Mouse (Mus musculus) c-Kit-positive CD71-positive TER-119-negative erythroid progenitor cells, embryonic 14.5 days (primary cell): ENCODE measurements around the gene Olfr1055.
"Not testable (repeated sequence)": the region's sequence is repeated elsewhere in the genome, so short reads cannot be mapped to it uniquely, and the experiment has no call there.

ENCODE experiments used
- DNase-seq: peaks from one replicate; pipeline ENCODE4 v3.0.0-alpha.2; 2013; ENCODE audit warnings: low read depth

Olfr1055 gene

GRCm38 (mm10) chr2:86350184-86350583 is at the start of gene Olfr1055:
Gene Olfr1055, minus strand, starts transcription at chr2:86350284.
- no peak for DNase-seq

DNA sequence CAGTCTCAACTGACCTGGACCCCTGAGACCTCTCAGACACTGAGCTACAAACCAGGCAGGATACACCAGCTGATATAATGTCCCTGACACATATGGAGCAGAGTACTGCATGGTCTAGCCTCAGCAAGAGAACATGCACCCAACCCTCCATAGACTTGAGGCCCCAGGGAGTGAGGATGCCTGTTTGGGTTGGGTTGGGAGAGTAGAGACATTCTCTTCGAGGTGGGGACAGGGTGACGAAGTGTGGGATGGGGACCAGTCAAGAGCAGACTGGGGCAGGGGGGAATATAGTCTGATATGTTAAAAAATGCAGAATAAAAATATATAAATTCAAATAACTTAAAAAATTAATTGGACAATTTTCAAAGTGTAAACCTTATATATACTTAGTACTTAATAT is 45.0 kb upstream of the Olfr1055 start:
- no peak for DNase-seq

- not testable (repeated sequence) for DNase-seq
Observed at GRCm38 (mm10) chr2:86388461-86388860, 38.4 kb upstream of the Olfr1055 start, which contains the start of gene Olfr1058. Gene Olfr1058, minus strand, starts transcription at chr2:86388561.

GRCm38 (mm10) chr2:86378293-86378692 is 28.2 kb upstream of the Olfr1055 start, which contains the start of gene Olfr1057:
Gene Olfr1057, minus strand, starts transcription at chr2:86378393.
- DNase-seq, result no peak

DNA sequence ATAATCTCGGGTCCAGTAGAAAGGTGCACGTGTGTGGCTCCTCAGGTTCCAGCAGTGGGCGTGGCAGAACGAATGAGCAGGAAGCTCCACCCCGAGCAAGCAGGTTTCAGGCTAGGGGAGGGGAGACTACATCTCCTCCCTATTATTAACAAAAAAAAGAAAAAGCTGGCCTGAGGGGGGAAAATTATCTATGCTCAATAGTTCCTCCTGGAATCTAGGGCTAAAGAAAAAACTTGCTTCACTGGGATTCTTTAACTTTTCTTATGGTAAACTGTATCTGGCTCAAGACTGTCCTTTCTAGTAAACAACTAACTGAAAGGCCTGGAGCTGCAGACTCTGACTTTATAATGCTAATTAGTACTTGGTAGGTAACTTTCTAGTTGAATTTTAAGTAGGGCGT is 16.3 kb upstream of the Olfr1055 start:
- DNase-seq, result not testable (repeated sequence)

GRCm38 (mm10) chr2:86362369-86362768 is 12.3 kb upstream of the Olfr1055 start, which contains the start of gene Olfr1056:
Gene Olfr1056, minus strand, starts transcription at chr2:86362469.
- no peak for DNase-seq

GRCm38 (mm10) chr2:86351751-86352150 is 1.7 kb upstream of the Olfr1055 start:
- DNase-seq, result not testable (repeated sequence)

GRCm38 (mm10) chr2:86335333-86335732 is 14.8 kb downstream of the Olfr1055 start, which contains the start of gene Olfr1054:
Gene Olfr1054, minus strand, starts transcription at chr2:86335433.
- no peak for DNase-seq

DNA sequence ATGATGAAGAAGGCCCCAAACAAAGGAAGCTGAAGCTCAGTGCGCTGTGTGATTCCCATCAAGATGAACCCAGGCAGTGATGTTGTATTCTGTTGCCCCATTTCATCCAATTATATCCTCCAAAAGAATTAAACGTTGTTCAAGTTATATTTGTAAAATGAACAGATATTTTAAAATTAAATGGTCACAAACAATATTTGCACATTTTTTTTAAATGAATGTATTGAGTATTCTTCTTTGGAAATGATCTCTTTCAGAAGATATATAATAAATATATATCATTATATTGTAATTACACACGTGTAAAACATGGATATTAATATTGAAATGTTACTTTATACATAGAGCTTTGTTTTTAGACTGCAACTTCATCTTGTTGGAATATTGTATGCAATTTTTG is 34.9 kb downstream of the Olfr1055 start, which contains the start of gene Olfr1053:
Gene Olfr1053, minus strand, starts transcription at position 101 of the 400 bp plus-strand sequence.
- DNase-seq, result no peak
